Mouse (Mus musculus): ENCODE data around the gene Tanc1. TPM values are rescaled to one million over a fixed set of nuclear protein-coding genes. Genes with fewer than 3 reads are reported as not detected.
"Not testable (repeated sequence)": the region's sequence is repeated elsewhere in the genome, so short reads cannot be mapped to it uniquely, and the experiment has no call there.

Gene Tanc1
- polyA plus RNA-seq, 1 experiment from 2014 or later: 33.0 TPM

- no peak overlapping the region for H3K4me3 ChIP-seq (replicated peaks; ENCODE audit: low read length)
- no peak overlapping the region for H3K9ac ChIP-seq (ENCODE audit: low read length)
- H3K4me2 ChIP-seq (ENCODE audit: low read depth, low read length): no peak overlapping the region
- no peak for ATAC-seq (ENCODE audit: insufficient read depth, low FRiP score)
- 70% methylated on average over 2 of the region's 2 CpGs for WGBS
- H3K36me3 ChIP-seq (ENCODE audit: control insufficient read depth, insufficient read depth, low read length): peaks cover 31% of the 10 kb centered on the region; the same call in 1 of the 2 replicates
- H3K27me3 ChIP-seq (ENCODE audit: control insufficient read depth, insufficient read depth, low read length): no peaks in the 10 kb centered on the region
- no peaks in the 10 kb centered on the region for H3K9me3 ChIP-seq (replicated peaks; ENCODE audit: control insufficient read depth, low read length)
- H3K27ac ChIP-seq (ENCODE audit: low read length): no peak overlapping the region
- H3K4me1 ChIP-seq (ENCODE audit: control insufficient read depth, insufficient read depth, low read length): peaks cover 4% of the 10 kb centered on the region; the same call in 1 of the 2 replicates
Measured at GRCm38 (mm10) chr2:59839755-59840154, 227.9 kb downstream of the Tanc1 start.

GRCm38 (mm10) chr2:59840191-59840590 is 228.3 kb downstream of the Tanc1 start:
- Histone ChIP-seq H3K36me3 (ENCODE audit: control insufficient read depth, insufficient read depth, low read length) (peaks cover 31% of the 10 kb centered on the region; the same call in 1 of the 2 replicates), H3K9me3 (replicated peaks; ENCODE audit: control insufficient read depth, low read length) (no peaks in the 10 kb centered on the region), H3K4me3 (replicated peaks; ENCODE audit: low read length) (no peak overlapping the region), H3K4me2 (ENCODE audit: low read depth, low read length) (no peak overlapping the region), H3K27me3 (ENCODE audit: control insufficient read depth, insufficient read depth, low read length) (no peaks in the 10 kb centered on the region), H3K27ac (ENCODE audit: low read length) (no peak overlapping the region), H3K4me1 (ENCODE audit: control insufficient read depth, insufficient read depth, low read length) (peaks cover 4% of the 10 kb centered on the region; the same call in 1 of the 2 replicates), H3K9ac (ENCODE audit: low read length) (no peak overlapping the region)
- ATAC-seq (ENCODE audit: insufficient read depth, low FRiP score): no peak
- WGBS: 57% methylated on average over 4 of the region's 4 CpGs

- Histone ChIP-seq H3K27ac (ENCODE audit: low read length) (peak overlapping the region; percentile 90), H3K27me3 (ENCODE audit: control insufficient read depth, insufficient read depth, low read length) (no peaks in the 10 kb centered on the region), H3K9ac (ENCODE audit: low read length) (0 out of 2 replicates have a peak overlapping the region, but pooled peaks have one; percentile 46), H3K4me1 (ENCODE audit: control insufficient read depth, insufficient read depth, low read length) (peaks cover 4% of the 10 kb centered on the region; the same call in 1 of the 2 replicates), H3K4me2 (ENCODE audit: low read depth, low read length) (peak overlapping the region; percentile 36), H3K9me3 (replicated peaks; ENCODE audit: control insufficient read depth, low read length) (no peaks in the 10 kb centered on the region), H3K36me3 (ENCODE audit: control insufficient read depth, insufficient read depth, low read length) (peaks cover 28% of the 10 kb centered on the region; the same call in 1 of the 2 replicates), H3K4me3 (replicated peaks; ENCODE audit: low read length) (no peak overlapping the region)
- 56% methylated on average over 11 of the region's 12 CpGs for WGBS
- ATAC-seq (ENCODE audit: insufficient read depth, low FRiP score): peak; percentile 85; the same call in 1 of the 2 replicates
Measured at GRCm38 (mm10) chr2:59841189-59841939, 229.5 kb downstream of the Tanc1 start.

GRCm38 (mm10) chr2:59841944-59842343 is 230.1 kb downstream of the Tanc1 start:
- peak overlapping the region; percentile 90 for H3K27ac ChIP-seq (ENCODE audit: low read length)
- no peaks in the 10 kb centered on the region for H3K9me3 ChIP-seq (replicated peaks; ENCODE audit: control insufficient read depth, low read length)
- 66% methylated on average over 11 of the region's 11 CpGs for WGBS
- H3K4me2 ChIP-seq (ENCODE audit: low read depth, low read length): peak overlapping the region; percentile 36
- H3K4me1 ChIP-seq (ENCODE audit: control insufficient read depth, insufficient read depth, low read length): peaks cover 4% of the 10 kb centered on the region; the same call in 1 of the 2 replicates
- H3K36me3 ChIP-seq (ENCODE audit: control insufficient read depth, insufficient read depth, low read length): peaks cover 26% of the 10 kb centered on the region; the same call in 1 of the 2 replicates
- H3K9ac ChIP-seq (ENCODE audit: low read length): 0 out of 2 replicates have a peak overlapping the region, but pooled peaks have one; percentile 46
- no peaks in the 10 kb centered on the region for H3K27me3 ChIP-seq (ENCODE audit: control insufficient read depth, insufficient read depth, low read length)
- no peak overlapping the region for H3K4me3 ChIP-seq (replicated peaks; ENCODE audit: low read length)
- ATAC-seq (ENCODE audit: insufficient read depth, low FRiP score): peak; percentile 57; the same call in 1 of the 2 replicates

GRCm38 (mm10) chr2:59842556-59843008 is 230.7 kb downstream of the Tanc1 start:
- H3K9ac ChIP-seq (ENCODE audit: low read length): no peak overlapping the region
- no peak overlapping the region for H3K4me2 ChIP-seq (ENCODE audit: low read depth, low read length)

GRCm38 (mm10) chr2:59843156-59843555 is 231.3 kb downstream of the Tanc1 start:
- WGBS: 89% methylated on average over 21 of the region's 21 CpGs
- no peak overlapping the region for H3K27ac ChIP-seq (ENCODE audit: low read length)
- no peak for ATAC-seq (ENCODE audit: insufficient read depth, low FRiP score)
- H3K36me3 ChIP-seq (ENCODE audit: control insufficient read depth, insufficient read depth, low read length): peaks cover 16% of the 10 kb centered on the region; the same call in 1 of the 2 replicates
- no peak overlapping the region for H3K9ac ChIP-seq (ENCODE audit: low read length)
- no peak overlapping the region for H3K4me3 ChIP-seq (replicated peaks; ENCODE audit: low read length)
- no peaks in the 10 kb centered on the region for H3K9me3 ChIP-seq (replicated peaks; ENCODE audit: control insufficient read depth, low read length)
- H3K4me1 ChIP-seq (ENCODE audit: control insufficient read depth, insufficient read depth, low read length): peaks cover 4% of the 10 kb centered on the region; the same call in 1 of the 2 replicates
- H3K4me2 ChIP-seq (ENCODE audit: low read depth, low read length): no peak overlapping the region
- no peaks in the 10 kb centered on the region for H3K27me3 ChIP-seq (ENCODE audit: control insufficient read depth, insufficient read depth, low read length)

More at GRCm38 (mm10) chr2:59842556-59843008, 230.7 kb downstream of the Tanc1 start:
- peaks cover 21% of the 10 kb centered on the region; the same call in 1 of the 2 replicates for H3K36me3 ChIP-seq (ENCODE audit: control insufficient read depth, insufficient read depth, low read length)
- 76% methylated on average over 6 of the region's 6 CpGs for WGBS
- no peaks in the 10 kb centered on the region for H3K9me3 ChIP-seq (replicated peaks; ENCODE audit: control insufficient read depth, low read length)
- ATAC-seq (ENCODE audit: insufficient read depth, low FRiP score): no peak
- no peak overlapping the region for H3K4me3 ChIP-seq (replicated peaks; ENCODE audit: low read length)
- peaks cover 4% of the 10 kb centered on the region; the same call in 1 of the 2 replicates for H3K4me1 ChIP-seq (ENCODE audit: control insufficient read depth, insufficient read depth, low read length)
- peak overlapping the region; percentile 90 for H3K27ac ChIP-seq (ENCODE audit: low read length)
- no peaks in the 10 kb centered on the region for H3K27me3 ChIP-seq (ENCODE audit: control insufficient read depth, insufficient read depth, low read length)

- Histone ChIP-seq H3K4me3 (replicated peaks; ENCODE audit: low read length) (no peak overlapping the region), H3K27ac (ENCODE audit: low read length) (no peak overlapping the region), H3K9me3 (replicated peaks; ENCODE audit: control insufficient read depth, low read length) (no peaks in the 10 kb centered on the region), H3K9ac (ENCODE audit: low read length) (no peak overlapping the region), H3K4me2 (ENCODE audit: low read depth, low read length) (no peak overlapping the region), H3K27me3 (ENCODE audit: control insufficient read depth, insufficient read depth, low read length) (no peaks in the 10 kb centered on the region), H3K4me1 (ENCODE audit: control insufficient read depth, insufficient read depth, low read length) (peaks cover 4% of the 10 kb centered on the region; the same call in 1 of the 2 replicates), H3K36me3 (ENCODE audit: control insufficient read depth, insufficient read depth, low read length) (peaks cover 13% of the 10 kb centered on the region; the same call in 1 of the 2 replicates)
- no peak for ATAC-seq (ENCODE audit: insufficient read depth, low FRiP score)
- WGBS: 89% methylated on average over 6 of the region's 6 CpGs
Measured at GRCm38 (mm10) chr2:59843848-59844247, 232.0 kb downstream of the Tanc1 start.

GRCm38 (mm10) chr2:59851885-59852284 is 240.0 kb downstream of the Tanc1 start:
- WGBS: 71% methylated on average over 3 of the region's 5 CpGs
- H3K27me3 ChIP-seq (ENCODE audit: control insufficient read depth, insufficient read depth, low read length); ATAC-seq (ENCODE audit: insufficient read depth, low FRiP score); H3K9ac ChIP-seq (ENCODE audit: low read length); H3K27ac ChIP-seq (ENCODE audit: low read length); H3K9me3 ChIP-seq (replicated peaks; ENCODE audit: control insufficient read depth, low read length); H3K4me2 ChIP-seq (ENCODE audit: low read depth, low read length); H3K4me1 ChIP-seq (ENCODE audit: control insufficient read depth, insufficient read depth, low read length); H3K4me3 ChIP-seq (replicated peaks; ENCODE audit: low read length); H3K36me3 ChIP-seq (ENCODE audit: control insufficient read depth, insufficient read depth, low read length): not testable (repeated sequence)

- H3K4me2 ChIP-seq (ENCODE audit: low read depth, low read length): no peak overlapping the region
- no peak for ATAC-seq (ENCODE audit: insufficient read depth, low FRiP score)
- H3K27ac ChIP-seq (ENCODE audit: low read length): no peak overlapping the region
- 90% methylated on average over 11 of the region's 11 CpGs for WGBS
- no peak overlapping the region for H3K4me3 ChIP-seq (replicated peaks; ENCODE audit: low read length)
- H3K36me3 ChIP-seq (ENCODE audit: control insufficient read depth, insufficient read depth, low read length): no peaks in the 10 kb centered on the region
- H3K4me1 ChIP-seq (ENCODE audit: control insufficient read depth, insufficient read depth, low read length): no peaks in the 10 kb centered on the region
- no peak overlapping the region for H3K9ac ChIP-seq (ENCODE audit: low read length)
- no peaks in the 10 kb centered on the region for H3K27me3 ChIP-seq (ENCODE audit: control insufficient read depth, insufficient read depth, low read length)
- H3K9me3 ChIP-seq (replicated peaks; ENCODE audit: control insufficient read depth, low read length): no peaks in the 10 kb centered on the region
Measured at GRCm38 (mm10) chr2:59852916-59853315, 241.1 kb downstream of the Tanc1 start.
